Mouse (Mus musculus): Measurements from ENCODE around the gene Ncor2.

The Ncor2 gene

GRCm38 (mm10) chr5:125106191-125106590 is 72.8 kb downstream of the Ncor2 start:
- ATAC-seq (ENCODE audit: insufficient number of reproducible peaks, low FRiP score, low TSS enrichment) = no peak

- no peak for ATAC-seq (ENCODE audit: insufficient number of reproducible peaks, low FRiP score, low TSS enrichment)
Measured at GRCm38 (mm10) chr5:125104841-125105240, 74.2 kb downstream of the Ncor2 start.

DNA sequence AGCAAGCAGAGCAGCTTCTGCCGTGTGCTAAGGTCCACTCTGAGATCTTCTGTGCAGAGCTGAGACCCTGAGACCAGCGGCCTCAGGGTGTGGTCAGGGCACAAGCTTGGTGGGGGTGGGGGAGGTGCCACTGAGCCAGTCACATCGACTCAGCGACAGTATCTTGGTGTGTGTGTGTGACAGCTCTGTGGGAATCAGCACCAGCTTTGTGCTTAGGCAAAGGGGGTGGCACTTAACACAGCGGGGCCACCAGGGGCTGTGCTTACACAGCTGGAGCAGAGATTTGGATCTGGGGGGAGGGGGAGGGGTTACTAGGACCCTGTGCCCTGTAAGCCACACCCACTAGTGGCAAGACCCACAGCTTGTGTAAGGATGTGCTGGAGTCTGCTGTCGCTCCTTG is 75.6 kb downstream of the Ncor2 start:
- ATAC-seq (ENCODE audit: insufficient number of reproducible peaks, low FRiP score, low TSS enrichment) = no peak

DNA sequence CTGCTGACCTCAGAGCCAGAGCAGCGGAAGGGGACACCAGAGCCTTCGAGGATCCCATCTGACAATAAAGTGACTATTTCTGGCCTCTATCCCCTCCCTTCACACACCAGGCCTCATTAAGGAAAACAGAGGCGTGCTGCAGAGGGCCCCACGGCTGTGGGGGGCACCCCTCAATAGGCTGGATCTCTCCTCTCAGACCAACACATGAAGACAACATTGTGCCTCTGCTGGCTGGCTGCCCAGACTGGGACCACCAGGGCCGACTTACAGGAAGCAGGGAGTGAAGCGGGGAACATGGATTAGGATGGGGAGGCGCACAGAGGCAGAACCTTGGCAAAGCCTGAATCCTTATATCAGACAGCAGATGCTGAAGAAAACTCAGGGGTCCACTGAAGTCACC is 76.1 kb downstream of the Ncor2 start:
- no peak for ATAC-seq (ENCODE audit: insufficient number of reproducible peaks, low FRiP score, low TSS enrichment)

GRCm38 (mm10) chr5:125102352-125102751 is 76.7 kb downstream of the Ncor2 start:
- ATAC-seq (ENCODE audit: insufficient number of reproducible peaks, low FRiP score, low TSS enrichment) = no peak

- ATAC-seq (ENCODE audit: insufficient number of reproducible peaks, low FRiP score, low TSS enrichment) = no peak
Measured at GRCm38 (mm10) chr5:125099785-125100350, 79.2 kb downstream of the Ncor2 start.

- ATAC-seq (ENCODE audit: insufficient number of reproducible peaks, low FRiP score, low TSS enrichment) = no peak
Measured at GRCm38 (mm10) chr5:125098692-125099091, 80.3 kb downstream of the Ncor2 start.

DNA sequence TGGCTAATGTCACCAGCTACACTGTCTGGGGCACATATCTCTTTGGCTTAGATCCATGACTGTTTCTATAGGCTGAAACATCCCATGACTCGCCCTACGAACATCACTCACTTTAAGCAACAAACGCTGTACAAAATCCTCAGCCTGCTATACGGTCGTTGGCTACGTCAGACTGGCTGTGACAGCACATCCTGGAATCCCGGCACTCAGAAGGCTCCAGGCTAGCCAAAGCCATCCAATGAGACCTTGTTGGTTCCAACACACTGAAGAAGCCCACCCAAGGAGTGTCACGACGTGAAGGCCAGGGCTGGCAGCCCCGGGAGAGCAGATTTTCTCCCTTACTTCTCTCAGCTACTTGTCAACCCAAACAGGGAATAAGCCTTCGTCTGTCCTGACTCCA is 82.7 kb downstream of the Ncor2 start:
- no peak for ATAC-seq (ENCODE audit: insufficient number of reproducible peaks, low FRiP score, low TSS enrichment)

- no peak for ATAC-seq (ENCODE audit: insufficient number of reproducible peaks, low FRiP score, low TSS enrichment)
Measured at GRCm38 (mm10) chr5:125095525-125096175, 83.4 kb downstream of the Ncor2 start.

- no peak for ATAC-seq (ENCODE audit: insufficient number of reproducible peaks, low FRiP score, low TSS enrichment)
Measured at GRCm38 (mm10) chr5:125093795-125094194, 85.2 kb downstream of the Ncor2 start.

DNA sequence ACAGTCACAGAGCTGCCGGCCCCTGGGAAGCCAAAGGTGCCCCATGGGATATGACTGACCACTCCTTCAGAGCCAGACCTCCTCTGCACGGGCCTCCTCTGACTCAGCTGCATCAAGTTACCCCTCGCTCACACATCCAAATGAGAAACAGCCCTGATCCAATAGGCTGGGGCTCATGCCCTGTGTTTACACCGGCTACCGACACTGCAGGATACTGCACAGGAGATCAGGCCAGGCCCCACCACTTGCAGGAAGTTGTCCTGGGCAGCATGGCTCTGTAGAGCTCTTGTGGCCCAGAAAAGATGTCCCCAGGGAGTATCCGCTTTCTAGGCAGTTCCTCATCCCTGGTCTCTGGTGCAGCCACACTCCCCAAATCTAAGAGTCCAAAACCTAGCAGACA is 90.9 kb downstream of the Ncor2 start:
- no peak for ATAC-seq (ENCODE audit: insufficient number of reproducible peaks, low FRiP score, low TSS enrichment)

DNA sequence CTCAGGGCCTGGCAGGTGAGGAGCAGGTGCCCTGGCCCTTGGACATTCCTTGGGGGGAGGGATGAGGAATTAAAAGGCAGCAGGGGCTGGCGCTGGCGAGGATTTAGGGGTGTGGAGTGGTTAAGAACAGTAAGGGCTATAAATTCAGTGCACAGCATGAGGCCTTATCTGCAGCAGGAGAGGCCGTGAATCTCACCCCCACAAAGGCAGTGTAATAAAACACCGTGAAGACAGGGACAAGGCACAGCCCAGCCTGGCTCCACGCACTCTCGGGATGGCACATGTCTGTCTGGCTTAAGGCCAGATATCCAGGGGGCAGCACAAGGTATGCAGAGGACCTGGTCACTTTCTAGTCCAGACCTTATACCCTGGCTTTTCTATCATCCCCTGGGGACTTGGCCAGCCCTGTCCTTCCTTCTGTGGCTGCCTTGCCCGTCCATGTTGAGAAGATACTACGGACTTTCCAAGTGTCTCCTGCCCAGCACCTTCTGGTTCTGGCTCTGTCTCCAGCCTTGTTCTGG is 93.9 kb downstream of the Ncor2 start:
- ATAC-seq (ENCODE audit: insufficient number of reproducible peaks, low FRiP score, low TSS enrichment) = no peak

- ATAC-seq (ENCODE audit: insufficient number of reproducible peaks, low FRiP score, low TSS enrichment) = no peak
Measured at GRCm38 (mm10) chr5:125083674-125084073, 95.3 kb downstream of the Ncor2 start.

- peak; percentile 77 for ATAC-seq (ENCODE audit: insufficient number of reproducible peaks, low FRiP score, low TSS enrichment)
Measured at GRCm38 (mm10) chr5:125081318-125082101, 97.5 kb downstream of the Ncor2 start.

GRCm38 (mm10) chr5:125080787-125081317 is 98.2 kb downstream of the Ncor2 start:
- no peak for ATAC-seq (ENCODE audit: insufficient number of reproducible peaks, low FRiP score, low TSS enrichment)

DNA sequence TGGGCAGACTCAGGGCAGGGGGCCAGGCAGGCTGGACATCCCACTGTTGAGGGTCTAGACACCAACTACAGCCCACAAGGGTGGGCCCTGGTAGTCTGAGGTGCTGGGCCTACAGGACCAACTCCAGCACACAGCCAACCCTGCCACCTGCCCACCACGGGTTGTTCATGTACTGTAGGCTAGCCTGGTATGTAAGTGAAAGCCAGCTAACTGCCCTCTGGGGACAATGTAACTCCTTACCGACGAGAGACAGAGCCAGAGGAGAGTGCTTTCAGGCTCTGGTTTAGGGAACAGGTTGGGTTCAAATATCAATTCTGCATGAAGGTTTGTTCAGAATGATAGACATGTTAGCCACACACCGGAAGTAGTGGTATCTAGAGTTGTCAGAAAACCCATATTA is 98.7 kb downstream of the Ncor2 start:
- ATAC-seq (ENCODE audit: insufficient number of reproducible peaks, low FRiP score, low TSS enrichment) = no peak

DNA sequence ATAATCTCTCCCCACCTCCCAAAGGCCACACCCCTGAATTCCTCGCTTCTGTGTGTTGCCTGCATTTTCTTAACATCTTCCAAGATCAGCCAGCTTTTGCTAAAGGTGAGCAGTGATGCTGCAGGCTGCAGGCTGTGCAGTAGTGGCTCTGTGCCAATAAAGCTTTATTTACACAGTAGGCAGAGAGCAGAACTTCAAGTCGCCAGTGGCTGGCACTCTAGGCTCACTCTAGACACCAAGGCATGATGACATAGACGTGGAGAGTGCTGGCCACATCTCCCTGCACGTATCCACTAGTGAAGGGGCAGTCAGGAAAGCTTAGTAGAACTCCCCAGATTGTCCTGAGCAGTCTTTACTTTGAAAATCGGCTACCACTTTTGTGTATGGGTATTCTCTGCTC is 100.8 kb downstream of the Ncor2 start:
- no peak for ATAC-seq (ENCODE audit: insufficient number of reproducible peaks, low FRiP score, low TSS enrichment)

GRCm38 (mm10) chr5:125076183-125076582 is 102.8 kb downstream of the Ncor2 start:
- no peak for ATAC-seq (ENCODE audit: insufficient number of reproducible peaks, low FRiP score, low TSS enrichment)

DNA sequence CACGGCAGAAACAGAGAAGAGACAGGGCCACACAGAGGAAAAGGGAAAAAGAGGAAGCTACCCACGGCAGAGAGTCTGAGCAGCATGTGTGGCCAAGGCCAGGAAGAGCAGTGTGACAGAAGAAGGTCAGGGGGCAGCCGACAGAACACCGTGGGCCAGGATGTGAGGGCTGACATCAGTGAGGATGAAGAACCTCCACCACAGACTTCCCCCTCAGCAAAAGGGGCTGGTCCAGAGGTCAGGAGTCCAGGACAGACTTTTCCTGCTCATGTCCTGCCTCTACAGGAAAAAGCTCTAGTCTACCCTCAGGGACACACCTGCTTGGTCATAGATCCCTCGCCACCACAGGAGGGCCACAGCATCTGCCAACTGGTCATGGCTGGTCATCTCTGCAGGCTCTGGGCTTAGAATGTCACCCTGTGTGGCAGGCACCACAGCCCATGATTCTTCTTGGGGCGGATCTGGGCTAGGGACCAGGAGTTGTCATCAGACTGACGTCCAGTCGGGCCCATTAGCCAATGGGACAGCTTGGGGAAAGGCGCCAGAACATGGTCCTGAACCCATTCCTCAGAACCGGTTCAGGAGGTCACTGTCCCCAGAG is 104.3 kb downstream of the Ncor2 start:
- no peak for ATAC-seq (ENCODE audit: insufficient number of reproducible peaks, low FRiP score, low TSS enrichment)

GRCm38 (mm10) chr5:125073896-125074295 is 105.1 kb downstream of the Ncor2 start:
- ATAC-seq (ENCODE audit: insufficient number of reproducible peaks, low FRiP score, low TSS enrichment) = no peak

- ATAC-seq (ENCODE audit: insufficient number of reproducible peaks, low FRiP score, low TSS enrichment) = no peak
Measured at GRCm38 (mm10) chr5:125073335-125073734, 105.7 kb downstream of the Ncor2 start.

All from cerebellum, adult (tissue).